Mouse (Mus musculus): Measurements from ENCODE around the gene Hyal5. TPM values are rescaled to one million over a fixed set of nuclear protein-coding genes. Genes with fewer than 3 reads are reported as not detected.

The Hyal5 gene
- polyA plus RNA-seq, 1 experiment = not detected

GRCm38 (mm10) chr6:24907824-24908223, 50.0 kb downstream of the Hyal5 start:
- Histone ChIP-seq H3K27ac (ENCODE audit: insufficient read depth, low read depth, low read length) (no peak overlapping the region), H3K4me1 (ENCODE audit: control insufficient read depth, insufficient read depth, insufficient read length, low read length) (no peaks in the 10 kb centered on the region), H3K27me3 (ENCODE audit: control insufficient read depth, insufficient read depth, low read length) (no peaks in the 10 kb centered on the region), H3K4me3 (ENCODE audit: low read depth, low read length) (no peak overlapping the region), H3K36me3 (ENCODE audit: control insufficient read depth, insufficient read depth, low read length) (no peaks in the 10 kb centered on the region)
- WGBS = 89% methylated on average over 2 of the region's 2 CpGs
- TF ChIP-seq CTCF (IDR thresholded peaks at IDR 0.05; ENCODE audit: extremely low read depth, insufficient read length, insufficient replicate concordance, low read depth, low read length) (no peak), POLR2A (IDR thresholded peaks at IDR 0.05; ENCODE audit: low read depth, low read length) (no peak)

DNA sequence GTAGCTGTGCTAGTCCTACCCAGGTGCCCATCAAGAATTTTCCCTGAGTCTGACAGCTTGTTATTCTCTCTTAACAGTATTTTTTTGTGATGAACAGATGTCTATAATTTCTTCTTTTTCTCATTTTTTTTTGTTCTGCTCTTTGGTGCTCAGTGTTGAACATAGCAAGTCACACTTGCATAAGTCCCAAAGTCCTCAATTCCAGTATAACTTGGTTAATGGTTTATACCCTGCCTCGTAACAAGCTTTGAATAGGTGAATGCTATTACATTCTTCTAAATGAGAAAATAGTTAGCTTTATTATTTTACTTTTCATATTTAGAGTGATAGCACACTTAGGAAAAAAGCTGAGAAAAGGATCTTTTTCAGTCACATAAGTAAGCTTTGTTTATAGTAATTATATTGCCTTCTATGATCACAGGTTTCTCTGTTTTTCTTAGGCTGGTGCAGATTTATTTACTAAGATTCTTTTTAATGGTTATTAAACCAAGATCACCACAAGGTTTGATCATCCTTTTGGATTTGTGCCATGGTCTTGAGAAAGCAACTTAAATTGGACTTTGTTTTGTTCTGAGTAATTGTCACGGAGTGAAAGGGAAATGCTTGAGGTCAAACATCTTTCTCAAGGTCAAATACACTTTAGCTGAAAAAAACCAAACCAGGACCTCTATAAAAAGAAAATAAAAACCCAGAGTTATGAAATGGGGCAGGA, 52.4 kb downstream of the Hyal5 start:
- 42% methylated on average over 2 of the region's 2 CpGs for WGBS
- Histone ChIP-seq H3K27ac (ENCODE audit: insufficient read depth, low read depth, low read length) (no peak overlapping the region), H3K27me3 (ENCODE audit: control insufficient read depth, insufficient read depth, low read length) (no peaks in the 10 kb centered on the region), H3K4me1 (ENCODE audit: control insufficient read depth, insufficient read depth, insufficient read length, low read length) (no peaks in the 10 kb centered on the region), H3K36me3 (ENCODE audit: control insufficient read depth, insufficient read depth, low read length) (no peaks in the 10 kb centered on the region), H3K4me3 (ENCODE audit: low read depth, low read length) (no peak overlapping the region)
- TF ChIP-seq CTCF (IDR thresholded peaks at IDR 0.05; ENCODE audit: extremely low read depth, insufficient read length, insufficient replicate concordance, low read depth, low read length) (no peak), POLR2A (IDR thresholded peaks at IDR 0.05; ENCODE audit: low read depth, low read length) (no peak)

DNA sequence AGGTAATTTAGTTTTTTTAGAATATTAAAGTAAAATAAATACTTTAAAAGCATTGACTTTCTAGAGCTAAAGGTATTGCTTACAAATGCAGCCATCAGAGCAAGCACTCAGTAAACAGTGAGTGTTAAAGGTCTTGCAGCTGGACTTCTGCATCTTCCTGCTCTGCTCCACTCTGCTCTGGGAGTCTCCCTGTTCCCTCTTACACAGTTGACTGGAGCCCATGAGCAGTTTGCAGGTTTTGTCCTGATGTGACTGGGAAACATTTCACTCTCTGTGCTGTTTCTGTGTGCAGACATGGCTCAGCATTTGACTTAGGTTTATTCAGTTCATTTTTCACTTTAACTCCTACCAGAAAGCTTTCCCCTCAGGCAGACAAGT, 52.9 kb downstream of the Hyal5 start:
- Histone ChIP-seq H3K27ac (ENCODE audit: insufficient read depth, low read depth, low read length) (no peak overlapping the region), H3K4me1 (ENCODE audit: control insufficient read depth, insufficient read depth, insufficient read length, low read length) (no peaks in the 10 kb centered on the region), H3K27me3 (ENCODE audit: control insufficient read depth, insufficient read depth, low read length) (no peaks in the 10 kb centered on the region), H3K4me3 (ENCODE audit: low read depth, low read length) (no peak overlapping the region), H3K36me3 (ENCODE audit: control insufficient read depth, insufficient read depth, low read length) (no peaks in the 10 kb centered on the region)
- TF ChIP-seq CTCF (IDR thresholded peaks at IDR 0.05; ENCODE audit: extremely low read depth, insufficient read length, insufficient replicate concordance, low read depth, low read length) = no peak

GRCm38 (mm10) chr6:24913591-24913990, 55.8 kb downstream of the Hyal5 start:
- 61% methylated on average over 2 of the region's 2 CpGs for WGBS
- TF ChIP-seq POLR2A (IDR thresholded peaks at IDR 0.05; ENCODE audit: low read depth, low read length) = no peak
- TF ChIP-seq CTCF (IDR thresholded peaks at IDR 0.05; ENCODE audit: extremely low read depth, insufficient read length, insufficient replicate concordance, low read depth, low read length) = no peak
- Histone ChIP-seq H3K4me1 (ENCODE audit: control insufficient read depth, insufficient read depth, insufficient read length, low read length) (no peaks in the 10 kb centered on the region), H3K27ac (ENCODE audit: insufficient read depth, low read depth, low read length) (no peak overlapping the region), H3K4me3 (ENCODE audit: low read depth, low read length) (no peak overlapping the region), H3K27me3 (ENCODE audit: control insufficient read depth, insufficient read depth, low read length) (no peaks in the 10 kb centered on the region), H3K36me3 (ENCODE audit: control insufficient read depth, insufficient read depth, low read length) (no peaks in the 10 kb centered on the region)

DNA sequence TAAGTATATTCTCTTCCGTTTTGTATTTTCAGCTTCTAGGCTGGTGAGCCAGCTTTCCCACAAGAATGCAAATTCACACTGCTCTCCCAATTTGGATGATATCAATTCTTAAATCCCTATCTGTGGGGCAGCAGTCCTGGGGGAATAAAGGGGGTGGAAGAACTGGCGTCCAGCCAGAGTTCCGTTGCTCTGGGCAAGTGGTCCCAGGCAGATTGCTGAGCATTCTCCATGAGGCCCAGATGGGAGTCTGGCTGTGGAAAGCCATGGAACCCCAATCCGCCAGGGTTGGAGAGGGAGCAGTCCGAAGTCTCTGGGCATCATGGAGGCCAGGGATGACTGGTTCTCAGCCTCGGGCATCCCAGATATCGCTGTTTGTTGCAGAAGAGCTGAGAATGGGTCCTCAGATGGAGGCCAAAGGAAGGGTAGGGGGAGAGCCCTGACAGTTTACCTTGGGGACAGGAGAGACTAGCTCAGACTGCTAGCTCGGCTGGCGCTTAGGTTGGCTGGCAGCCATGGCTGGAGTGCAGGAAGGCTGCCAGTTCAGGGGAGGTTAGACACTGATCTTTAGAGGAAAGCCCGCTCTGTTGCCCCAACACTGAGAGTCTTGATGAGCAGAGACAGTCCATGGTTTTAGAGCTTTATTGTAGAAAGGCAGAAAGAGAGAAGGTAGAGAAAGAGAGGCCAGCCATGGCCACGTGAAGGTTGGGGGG, 67.4 kb downstream of the Hyal5 start:
- WGBS = 88% methylated on average over 11 of the region's 11 CpGs
- no peak overlapping the region for H3K4me3 ChIP-seq (ENCODE audit: low read depth, low read length)
- no peaks in the 10 kb centered on the region for H3K4me1 ChIP-seq (ENCODE audit: control insufficient read depth, insufficient read depth, insufficient read length, low read length)
- H3K36me3 ChIP-seq (ENCODE audit: control insufficient read depth, insufficient read depth, low read length) = no peaks in the 10 kb centered on the region
- H3K27ac ChIP-seq (ENCODE audit: insufficient read depth, low read depth, low read length) = no peak overlapping the region
- TF ChIP-seq CTCF (IDR thresholded peaks at IDR 0.05; ENCODE audit: extremely low read depth, insufficient read length, insufficient replicate concordance, low read depth, low read length) (no peak), POLR2A (IDR thresholded peaks at IDR 0.05; ENCODE audit: low read depth, low read length) (no peak)
- no peaks in the 10 kb centered on the region for H3K27me3 ChIP-seq (ENCODE audit: control insufficient read depth, insufficient read depth, low read length)

Other genes with a start within 250 kb of the Hyal5 start
- 75.0 and 198 TPM in 2 replicates for gene Wasl, start 193.0 kb upstream of the Hyal5 start, polyA plus RNA-seq (2012; rRNA removed)
- not detected in 2 replicates for gene Hyal6, start 124.8 kb upstream of the Hyal5 start, polyA plus RNA-seq (2012; rRNA removed)
- gene Hyal4, start 109.7 kb upstream of the Hyal5 start, polyA plus RNA-seq (2012; rRNA removed) = not detected in 2 replicates
- not detected in 2 replicates for gene Spam1, start 66.8 kb upstream of the Hyal5 start, polyA plus RNA-seq (2012; rRNA removed)
- gene Tmem229a, start 98.3 kb downstream of the Hyal5 start, polyA plus RNA-seq (2012; rRNA removed) = 0.62 and 0.80 TPM in 2 replicates